Mouse (Mus musculus): Measurements from ENCODE around the gene Ntn4. TPM values are rescaled to one million over a fixed set of nuclear protein-coding genes. Genes with fewer than 3 reads are reported as not detected.

Gene Ntn4
- polyA plus RNA-seq, 1 experiment, result 0.48 TPM

DNA sequence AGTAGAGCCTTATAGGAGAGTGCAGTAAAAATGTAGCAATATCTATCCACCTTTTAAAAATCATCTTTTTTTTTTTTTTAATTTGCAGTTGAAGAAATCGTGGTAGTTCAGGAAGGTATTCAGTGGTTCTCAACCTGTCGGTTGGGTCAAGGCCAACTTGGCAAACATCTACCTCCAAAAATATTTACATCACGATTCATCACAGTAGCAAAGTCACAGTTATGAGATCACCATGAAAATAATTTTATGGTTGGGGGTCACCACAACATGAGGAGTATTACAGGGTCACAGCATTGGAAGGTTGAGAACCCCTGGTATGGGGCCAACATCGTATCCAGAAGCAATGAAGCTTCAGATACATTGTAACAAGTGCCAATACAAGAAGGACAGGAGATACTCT, 55.5 kb downstream of the Ntn4 start:
- Histone ChIP-seq H3ac (ENCODE audit: control insufficient read depth, insufficient read length, low read depth) (no peak overlapping the region), H3K79me3 (ENCODE audit: low read depth) (no peaks in the 10 kb centered on the region), H3K27me3 (ENCODE audit: control insufficient read depth, insufficient read depth, insufficient read length) (no peaks in the 10 kb centered on the region), H3K4me3 (ENCODE audit: insufficient read depth, poor library complexity, severe bottlenecking) (no peak overlapping the region), H3K36me3 (ENCODE audit: control insufficient read depth, insufficient read depth) (no peaks in the 10 kb centered on the region), H3K79me2 (ENCODE audit: control insufficient read depth, insufficient read depth) (no peaks in the 10 kb centered on the region)
- no peak for TF ChIP-seq MYOG (IDR thresholded peaks at IDR 0.05; ENCODE audit: control insufficient read depth, extremely low read depth, insufficient read length)

DNA sequence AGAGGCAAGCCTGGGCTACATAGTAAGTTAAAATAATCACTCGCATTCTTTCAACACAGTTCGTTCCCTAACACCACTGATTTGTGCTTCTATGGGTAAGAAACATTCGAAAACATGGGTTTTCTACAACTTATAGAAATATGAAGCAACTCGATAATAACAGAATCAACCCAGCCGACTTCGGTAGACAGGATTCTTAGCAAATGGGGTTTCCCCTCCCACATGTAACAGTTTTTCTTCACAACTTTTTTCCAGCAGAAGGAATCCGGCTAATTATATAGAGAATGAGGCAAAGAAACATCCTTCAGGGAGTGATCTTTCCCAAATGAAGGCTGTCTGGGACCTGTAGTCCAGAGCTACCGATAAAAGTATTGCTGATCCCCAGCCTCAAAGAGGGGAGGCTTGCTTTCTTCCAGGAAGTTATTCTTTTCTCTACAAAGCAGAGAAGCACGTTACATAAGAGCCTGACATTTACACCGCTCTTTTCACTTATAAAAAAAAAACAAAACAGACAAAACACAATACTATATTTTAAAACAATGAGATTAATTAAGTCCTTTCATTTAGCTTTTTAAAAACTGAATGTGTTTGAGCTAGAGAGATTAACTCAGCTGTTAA, 57.5 kb downstream of the Ntn4 start:
- H3K27me3 ChIP-seq (ENCODE audit: control insufficient read depth, insufficient read depth, insufficient read length), result no peaks in the 10 kb centered on the region
- H3ac ChIP-seq (ENCODE audit: control insufficient read depth, insufficient read length, low read depth), result no peak overlapping the region
- TF ChIP-seq MAX (IDR thresholded peaks at IDR 0.05) (no peak), CEBPB (IDR thresholded peaks at IDR 0.05; ENCODE audit: low read depth) (no peak), USF1 (IDR thresholded peaks at IDR 0.05; ENCODE audit: low read depth) (no peak), FOSL1 (IDR thresholded peaks at IDR 0.05; ENCODE audit: insufficient read depth, low read length, poor library complexity, severe bottlenecking) (no peak), CTCF (IDR thresholded peaks at IDR 0.05; ENCODE audit: control insufficient read depth, insufficient read depth, insufficient read length) (no peak), MYOG (IDR thresholded peaks at IDR 0.05; ENCODE audit: control insufficient read depth, extremely low read depth, insufficient read length) (no peak), MYOD1 (IDR thresholded peaks at IDR 0.05; ENCODE audit: control insufficient read depth, insufficient read length, low read depth) (no peak)
- H3K79me2 ChIP-seq (ENCODE audit: control insufficient read depth, insufficient read depth), result no peaks in the 10 kb centered on the region
- H3K79me3 ChIP-seq (ENCODE audit: low read depth), result no peaks in the 10 kb centered on the region
- H3K36me3 ChIP-seq (ENCODE audit: control insufficient read depth, insufficient read depth), result no peaks in the 10 kb centered on the region
- no peak overlapping the region for H3K4me3 ChIP-seq (ENCODE audit: insufficient read depth, poor library complexity, severe bottlenecking)

DNA sequence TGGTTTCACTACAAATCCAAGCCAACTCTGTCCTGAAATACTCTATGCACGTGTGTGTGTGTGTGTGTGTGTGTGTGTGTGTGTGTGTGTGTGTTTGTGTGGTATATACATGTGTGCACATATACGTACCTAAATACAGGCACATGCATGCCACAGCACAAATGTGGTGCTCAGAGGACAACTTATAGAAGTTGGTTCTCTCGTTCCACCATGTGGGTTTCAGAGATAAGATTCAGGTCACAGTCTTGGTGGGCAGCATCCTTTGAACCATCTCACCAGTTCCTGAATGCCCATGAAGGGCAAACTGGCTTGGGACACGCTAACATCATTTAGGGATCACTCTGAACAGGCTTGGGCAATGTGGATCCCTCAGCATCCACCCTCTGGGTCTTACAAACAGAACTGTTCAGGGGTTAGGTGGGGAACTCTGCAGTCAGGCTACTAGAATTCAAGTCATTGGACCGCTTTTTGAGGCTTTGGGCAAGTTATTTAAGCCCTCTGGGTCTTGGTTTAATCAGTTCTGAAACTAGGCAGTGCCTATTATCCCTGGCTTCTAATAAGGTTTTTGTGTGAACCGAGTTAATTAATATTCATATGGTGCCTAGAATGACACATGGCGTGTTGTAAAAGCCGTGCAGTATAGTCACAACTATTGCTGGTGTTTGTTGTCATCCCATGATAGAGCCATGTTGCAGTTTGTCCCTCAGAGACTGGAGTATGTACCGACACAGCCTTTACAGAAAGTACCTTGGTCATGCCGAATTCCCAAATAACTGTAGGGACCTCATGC, 59.4 kb downstream of the Ntn4 start:
- no peaks in the 10 kb centered on the region for H3K79me3 ChIP-seq (ENCODE audit: low read depth)
- no peak for TF ChIP-seq CEBPB (IDR thresholded peaks at IDR 0.05; ENCODE audit: low read depth)
- no peak for TF ChIP-seq USF1 (IDR thresholded peaks at IDR 0.05; ENCODE audit: low read depth)
- TF ChIP-seq MYOG (IDR thresholded peaks at IDR 0.05; ENCODE audit: control insufficient read depth, extremely low read depth, insufficient read length), result no peak
- no peak for TF ChIP-seq FOSL1 (IDR thresholded peaks at IDR 0.05; ENCODE audit: insufficient read depth, low read length, poor library complexity, severe bottlenecking)
- no peak for TF ChIP-seq MYOD1 (IDR thresholded peaks at IDR 0.05; ENCODE audit: control insufficient read depth, insufficient read length, low read depth)
- TF ChIP-seq MAX (IDR thresholded peaks at IDR 0.05), result no peak
- no peak for TF ChIP-seq CTCF (IDR thresholded peaks at IDR 0.05; ENCODE audit: control insufficient read depth, insufficient read depth, insufficient read length)
- no peaks in the 10 kb centered on the region for H3K79me2 ChIP-seq (ENCODE audit: control insufficient read depth, insufficient read depth)
- H3ac ChIP-seq (ENCODE audit: control insufficient read depth, insufficient read length, low read depth), result no peak overlapping the region
- no peak overlapping the region for H3K4me3 ChIP-seq (ENCODE audit: insufficient read depth, poor library complexity, severe bottlenecking)
- no peaks in the 10 kb centered on the region for H3K27me3 ChIP-seq (ENCODE audit: control insufficient read depth, insufficient read depth, insufficient read length)
- no peaks in the 10 kb centered on the region for H3K36me3 ChIP-seq (ENCODE audit: control insufficient read depth, insufficient read depth)

DNA sequence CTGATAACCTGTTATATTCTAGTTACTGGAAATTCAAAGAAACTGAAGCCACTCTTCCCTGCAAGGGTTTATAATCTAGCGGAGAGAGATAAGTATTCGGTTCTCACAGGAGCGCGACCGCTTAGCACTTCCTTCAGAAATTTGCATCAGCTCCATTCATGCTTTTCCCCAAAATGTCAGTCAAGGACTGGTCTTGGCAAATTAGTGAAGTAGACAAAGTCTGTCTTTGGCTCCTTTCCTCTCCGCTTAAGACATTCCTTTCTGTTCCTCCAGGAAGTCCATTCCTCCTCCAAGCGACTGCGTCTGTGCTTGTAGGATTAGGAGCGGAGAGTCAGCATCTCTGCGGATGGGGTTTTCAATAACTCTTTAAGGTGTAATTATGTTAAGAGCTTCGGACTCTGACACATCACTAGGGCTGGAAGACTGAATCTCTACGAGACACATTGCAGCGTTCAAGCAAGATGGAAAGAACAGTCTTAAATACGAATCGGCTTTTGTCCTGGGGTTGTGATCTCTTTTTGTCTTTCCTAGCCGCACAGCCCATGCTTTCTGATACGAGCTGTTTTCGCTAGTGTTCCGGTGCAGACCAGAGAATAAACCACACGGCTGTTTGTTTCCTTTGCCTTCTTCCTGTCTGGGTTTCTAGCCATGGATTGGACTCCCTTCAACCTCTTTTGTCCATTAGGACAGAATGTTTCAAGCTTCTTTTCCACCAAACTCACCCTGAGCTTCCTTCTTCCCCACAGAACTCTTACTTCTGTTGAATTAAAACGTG, 60.3 kb downstream of the Ntn4 start:
- no peaks in the 10 kb centered on the region for H3K36me3 ChIP-seq (ENCODE audit: control insufficient read depth, insufficient read depth)
- H3K4me3 ChIP-seq (ENCODE audit: insufficient read depth, poor library complexity, severe bottlenecking), result no peak overlapping the region
- H3K79me2 ChIP-seq (ENCODE audit: control insufficient read depth, insufficient read depth), result no peaks in the 10 kb centered on the region
- H3ac ChIP-seq (ENCODE audit: control insufficient read depth, insufficient read length, low read depth), result no peak overlapping the region
- no peaks in the 10 kb centered on the region for H3K79me3 ChIP-seq (ENCODE audit: low read depth)
- H3K27me3 ChIP-seq (ENCODE audit: control insufficient read depth, insufficient read depth, insufficient read length), result no peaks in the 10 kb centered on the region
- TF ChIP-seq CTCF (IDR thresholded peaks at IDR 0.05; ENCODE audit: control insufficient read depth, insufficient read depth, insufficient read length), result no peak
- no peak for TF ChIP-seq MAX (IDR thresholded peaks at IDR 0.05)
- TF ChIP-seq USF1 (IDR thresholded peaks at IDR 0.05; ENCODE audit: low read depth), result no peak
- TF ChIP-seq MYOG (IDR thresholded peaks at IDR 0.05; ENCODE audit: control insufficient read depth, extremely low read depth, insufficient read length), result no peak
- TF ChIP-seq CEBPB (IDR thresholded peaks at IDR 0.05; ENCODE audit: low read depth), result no peak
- TF ChIP-seq MYOD1 (IDR thresholded peaks at IDR 0.05; ENCODE audit: control insufficient read depth, insufficient read length, low read depth), result no peak
- TF ChIP-seq FOSL1 (IDR thresholded peaks at IDR 0.05; ENCODE audit: insufficient read depth, low read length, poor library complexity, severe bottlenecking), result no peak

DNA sequence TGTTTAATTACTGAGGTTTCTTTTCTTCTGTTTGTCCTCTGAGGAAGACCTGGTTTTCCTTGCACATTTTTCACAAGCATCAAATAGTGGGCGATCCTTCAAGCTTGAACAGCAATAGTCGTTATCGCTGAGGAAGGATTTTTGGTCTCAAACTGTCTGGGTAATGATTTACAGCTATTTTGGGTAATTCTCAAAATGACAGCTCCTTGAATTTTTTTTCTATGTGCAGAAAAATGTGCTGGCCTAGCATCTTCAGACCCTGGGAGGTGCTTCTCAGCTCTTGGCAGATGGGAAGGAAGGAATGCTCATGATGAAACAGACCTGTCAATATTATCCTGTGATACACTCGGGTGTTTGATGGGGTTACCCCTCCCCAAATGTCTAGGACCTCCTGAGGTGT, 63.5 kb downstream of the Ntn4 start:
- Histone ChIP-seq H3K79me2 (ENCODE audit: control insufficient read depth, insufficient read depth) (no peaks in the 10 kb centered on the region), H3K79me3 (ENCODE audit: low read depth) (no peaks in the 10 kb centered on the region), H3K36me3 (ENCODE audit: control insufficient read depth, insufficient read depth) (no peaks in the 10 kb centered on the region), H3K4me3 (ENCODE audit: insufficient read depth, poor library complexity, severe bottlenecking) (no peak overlapping the region), H3ac (ENCODE audit: control insufficient read depth, insufficient read length, low read depth) (no peak overlapping the region), H3K27me3 (ENCODE audit: control insufficient read depth, insufficient read depth, insufficient read length) (no peaks in the 10 kb centered on the region)
- TF ChIP-seq CEBPB (IDR thresholded peaks at IDR 0.05; ENCODE audit: low read depth) (no peak), MAX (IDR thresholded peaks at IDR 0.05) (no peak), CTCF (IDR thresholded peaks at IDR 0.05; ENCODE audit: control insufficient read depth, insufficient read depth, insufficient read length) (no peak), MYOD1 (IDR thresholded peaks at IDR 0.05; ENCODE audit: control insufficient read depth, insufficient read length, low read depth) (no peak), MYOG (IDR thresholded peaks at IDR 0.05; ENCODE audit: control insufficient read depth, extremely low read depth, insufficient read length) (no peak), USF1 (IDR thresholded peaks at IDR 0.05; ENCODE audit: low read depth) (no peak), FOSL1 (IDR thresholded peaks at IDR 0.05; ENCODE audit: insufficient read depth, low read length, poor library complexity, severe bottlenecking) (no peak)
